Mouse (Mus musculus): ENCODE measurements around the gene Nxpe3.

Gene Nxpe3

GRCm38 (mm10) chr16:55835798-55836197 lies 59.3 kb downstream of the Nxpe3 start:
- DNase-seq: no peak

GRCm38 (mm10) chr16:55832617-55833016 lies 62.5 kb downstream of the Nxpe3 start:
- DNase-seq: no peak

GRCm38 (mm10) chr16:55832040-55832439 lies 63.0 kb downstream of the Nxpe3 start:
- DNase-seq: no peak

GRCm38 (mm10) chr16:55831451-55831850 lies 63.6 kb downstream of the Nxpe3 start:
- no peak for DNase-seq

- no peak for DNase-seq
These were observed 71.5 kb downstream of the Nxpe3 start for GRCm38 (mm10) chr16:55823398-55824155.

GRCm38 (mm10) chr16:55822741-55823397 lies 72.2 kb downstream of the Nxpe3 start:
- DNase-seq: no peak

GRCm38 (mm10) chr16:55821997-55822740 lies 72.9 kb downstream of the Nxpe3 start:
- DNase-seq: peak; percentile 91

GRCm38 (mm10) chr16:55821571-55821981 lies 73.5 kb downstream of the Nxpe3 start:
- no peak for DNase-seq

- no peak for DNase-seq
These were observed 74.0 kb downstream of the Nxpe3 start for GRCm38 (mm10) chr16:55820916-55821570.

GRCm38 (mm10) chr16:55820161-55820915 lies 74.7 kb downstream of the Nxpe3 start:
- no peak for DNase-seq

- no peak for DNase-seq
These were observed 75.8 kb downstream of the Nxpe3 start for GRCm38 (mm10) chr16:55819186-55819861.

- no peak for DNase-seq
These were observed 77.2 kb downstream of the Nxpe3 start for GRCm38 (mm10) chr16:55817717-55818515.

- DNase-seq: no peak
These were observed 78.7 kb downstream of the Nxpe3 start for GRCm38 (mm10) chr16:55816202-55816941.

- DNase-seq: no peak
These were observed 79.6 kb downstream of the Nxpe3 start for GRCm38 (mm10) chr16:55815466-55815865.

GRCm38 (mm10) chr16:55814686-55815085 lies 80.4 kb downstream of the Nxpe3 start:
- DNase-seq: no peak

GRCm38 (mm10) chr16:55813916-55814315 lies 81.2 kb downstream of the Nxpe3 start:
- no peak for DNase-seq

GRCm38 (mm10) chr16:55811792-55812191 lies 83.3 kb downstream of the Nxpe3 start:
- DNase-seq: no peak

GRCm38 (mm10) chr16:55809779-55810514 lies 85.1 kb downstream of the Nxpe3 start:
- DNase-seq: no peak

- DNase-seq: no peak
These were observed 85.7 kb downstream of the Nxpe3 start for GRCm38 (mm10) chr16:55809345-55809744.
